In the genomic region with DNA sequence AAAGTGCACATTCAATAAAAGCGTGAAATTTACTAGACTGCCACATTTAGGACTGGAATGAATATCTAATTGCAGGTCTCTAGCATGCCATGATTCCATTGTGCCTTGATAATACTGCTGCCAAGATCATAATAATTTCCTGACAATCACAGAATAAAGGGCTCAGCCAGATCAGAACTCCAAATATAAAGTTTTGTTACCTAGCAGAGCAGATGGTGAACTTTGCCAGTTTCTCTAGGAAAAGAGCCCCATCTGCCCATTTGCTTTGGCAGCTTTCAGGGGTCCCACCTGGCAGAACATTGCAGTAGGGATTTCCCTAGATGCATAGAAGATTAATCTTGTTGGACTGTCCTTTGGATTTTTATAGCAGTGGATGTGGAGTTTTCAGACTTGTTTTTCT, we compare ENCODE assay signal across 18 mouse cellular contexts.
A peak's percentile ranks its signal among the peaks of the same experiment; 100 is the strongest.
DNase-seq lines count a peak whose midpoint lies in the region; ATAC-seq and TF ChIP-seq lines count a peak whose summit lies in the region.
"Had no signal": no experiment of that assay in that cellular context is flagged by ENCODE, and none has a peak within 500 bp of the region (broad histone marks: within the 10 kb centered on the region; RNA-seq: fewer than 3 reads in every experiment).

No protein-coding gene starts in this region.

- peak; percentile 35 for DNase-seq in cerebellum, adult 11 months
- peak; percentile 28 for DNase-seq in layer of hippocampus, adult 9-11 months
- no peak for DNase-seq in layer of hippocampus, adult 8-10 months (ENCODE audit: low spot score in 2 of 2)
- peak; percentile 10 for DNase-seq in Muller cell, postnatal 12 days (ENCODE audit: inconsistent ontology term)
- DNase-seq in cerebellum, adult 9-11 months, result peak; percentile 68
- DNase-seq in thymus, adult 2 months, result no peak
- DNase-seq: adrenal gland, postnatal 10 days; gastrocnemius, adult 2 months; heart, postnatal 10 days; kidney, postnatal 36 days; right cerebral cortex, adult 18-20 months; thymus, postnatal 14 days had no signal

- H3K4me3 ChIP-seq in thymus, adult 2 months (ENCODE audit: control insufficient read depth, insufficient read depth, low read length), result no peak overlapping the region
- H3K4me3 ChIP-seq: gastrocnemius, adult 2 months; liver, embryonic 15.5 days; neural tube, embryonic 12.5 days had no signal

- H3K36me3 ChIP-seq in thymus, adult 2 months (ENCODE audit: control insufficient read depth, insufficient read depth, low read length), result no peaks in the 10 kb centered on the region
- H3K36me3 ChIP-seq: liver, embryonic 15.5 days; neural tube, embryonic 12.5 days had no signal

- no peak for TF ChIP-seq CTCF in thymus, adult 2 months (IDR thresholded peaks at IDR 0.05; ENCODE audit: borderline replicate concordance, control insufficient read depth, extremely low read depth, insufficient read depth, low read length, poor library complexity)

- TF ChIP-seq POLR2A in thymus, adult 2 months (IDR thresholded peaks at IDR 0.05; ENCODE audit: control insufficient read depth, extremely low read depth, insufficient read depth, low read length, poor library complexity), result no peak

- WGBS in thymus, adult 2 months, result 100% methylated on average over 1 of the region's 1 CpGs

- no peaks in the 10 kb centered on the region for H3K4me1 ChIP-seq in thymus, adult 2 months (replicated peaks; ENCODE audit: control insufficient read depth, insufficient read depth, low read length)
- H3K4me1 ChIP-seq: liver, embryonic 15.5 days; neural tube, embryonic 12.5 days had no signal

- H3K27ac ChIP-seq in thymus, adult 2 months (ENCODE audit: control insufficient read depth, insufficient read depth, low read length), result no peak overlapping the region
- H3K27ac ChIP-seq: gastrocnemius, adult 2 months; liver, embryonic 15.5 days; neural tube, embryonic 12.5 days had no signal

- H3K27me3 ChIP-seq in thymus, adult 2 months (ENCODE audit: control insufficient read depth, insufficient read depth, low read length), result no peaks in the 10 kb centered on the region
- H3K27me3 ChIP-seq: liver, embryonic 15.5 days; neural tube, embryonic 12.5 days had no signal

- ATAC-seq in cerebellum, adult (ENCODE audit: insufficient number of reproducible peaks, low FRiP score, low TSS enrichment), result no peak
- no peak for ATAC-seq in monocyte, adult 5-6 weeks (replicated peaks; ENCODE audit: insufficient number of reproducible peaks, low FRiP score, low TSS enrichment, poor library complexity, severe bottlenecking)
- ATAC-seq: intestine, embryonic 16.5 days; Patski had no signal

Comparison
In these comparisons a context has a peak if more than half of its experiments do, and no peak if none do; other contexts are left out.
1. DNase-seq: peak in cerebellum, adult 11 months (single experiment), layer of hippocampus, adult 9-11 months (single experiment), Muller cell, postnatal 12 days (single experiment) and cerebellum, adult 9-11 months (single experiment); none in layer of hippocampus, adult 8-10 months (0 of 2) and thymus, adult 2 months (single experiment).